Mouse (Mus musculus) left cerebral cortex, adult 18-20 months (tissue): ENCODE results near the gene Cd320. TPM values are rescaled to one million over a fixed set of nuclear protein-coding genes. Genes with fewer than 3 reads are reported as not detected.
"Not testable (repeated sequence)": the region's sequence is repeated elsewhere in the genome, so short reads cannot be mapped to it uniquely, and the experiment has no call there.

ENCODE experiments used
- DNase-seq, 2 experiments: peaks; one replicate each; pipeline ENCODE4 v3.0.0; 2021 to 2022; ENCODE audit warnings: low spot score in 2 of 2, mixed read lengths in 1 of 2
- microRNA-seq, 2 experiments: library from miRNA; unstranded; fragments of <30 nt; microRNA quantifications; one replicate each; pipeline ENCODE4 v1.2.0; 2021
- total RNA-seq, 2 experiments: library from RNA; stranded (reverse); gene quantifications; 2 replicates each; pipeline ENCODE4 v1.2.3; 2021

Gene Cd320
- total RNA-seq, 2 experiments from 2014 or later = 24.2 to 24.4 TPM

GRCm38 (mm10) chr17:33892429-33892828 lies 49.5 kb downstream of the Cd320 start:
- no peak for DNase-seq

DNA sequence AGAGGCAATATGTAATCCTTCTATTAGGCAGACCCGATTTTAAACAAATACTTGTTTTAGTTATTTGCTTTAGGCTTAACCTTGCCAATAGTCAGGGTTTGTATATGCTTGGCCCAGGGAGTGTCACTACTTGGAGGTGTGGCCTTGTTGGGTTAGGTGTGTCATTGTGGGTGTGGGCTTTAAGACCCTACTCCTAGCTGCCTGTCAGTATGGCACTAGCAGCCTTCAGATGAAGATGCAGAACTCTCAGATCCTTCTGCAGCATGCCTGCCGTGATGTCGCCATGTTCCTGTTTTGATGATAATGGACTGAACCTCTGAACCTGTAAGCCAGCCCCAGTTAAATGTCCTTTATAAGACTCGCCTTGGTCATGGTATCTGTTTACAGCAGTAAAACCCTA lies 50.1 kb downstream of the Cd320 start:
- not testable (repeated sequence) for DNase-seq

- DNase-seq = no peak
These were observed 54.4 kb downstream of the Cd320 start for GRCm38 (mm10) chr17:33897114-33897794.

- DNase-seq = not testable (repeated sequence)
These were observed 55.3 kb downstream of the Cd320 start for GRCm38 (mm10) chr17:33898193-33898592.

Small RNAs within 50 kb of the gene (microRNA-seq; reads per million reads assigned to microRNA genes)
- 0 reads per million in 2 experiments for gene Gm27740

Other genes starting within 250 kb of the Cd320 start
- gene Zfp414, start 214.0 kb upstream of the Cd320 start, total RNA-seq = 10 to 100 TPM; 44.0 to 46.7 TPM
- gene Pram1, start 205.0 kb upstream of the Cd320 start, total RNA-seq = under 1 TPM in 1 of 2 experiments, not detected in 1; 0.60 TPM
- gene Hnrnpm, start 156.2 kb upstream of the Cd320 start, total RNA-seq = 100 to 1,000 TPM; 129 to 143 TPM
- gene March2, start 124.4 kb upstream of the Cd320 start, total RNA-seq = 10 to 100 TPM; 90.0 to 90.1 TPM
- 100 to 1,000 TPM; 359 to 382 TPM for gene Rab11b, start 82.6 kb upstream of the Cd320 start, total RNA-seq
- gene Angptl4, start 61.3 kb upstream of the Cd320 start, total RNA-seq = 1 to 10 TPM; 1.4 to 2.2 TPM
- 10 to 100 TPM; 27.5 to 32.7 TPM for gene Kank3, start 32.6 kb upstream of the Cd320 start, total RNA-seq
- 100 to 1,000 TPM; 702 to 765 TPM for gene Rps28, start 18.5 kb upstream of the Cd320 start, total RNA-seq
- gene Ndufa7, start 18.5 kb upstream of the Cd320 start, total RNA-seq = 100 to 1,000 TPM; 194 to 196 TPM
- gene Gm7029, start 30.7 kb downstream of the Cd320 start, total RNA-seq = not detected
- 1 to 10 TPM; 2.5 to 2.8 TPM for gene Kifc1, start 47.6 kb downstream of the Cd320 start, total RNA-seq
- under 1 TPM in 1 of 2 experiments, not detected in 1; 0.58 TPM for gene Platr17, start 62.0 kb downstream of the Cd320 start, total RNA-seq
- 10 to 100 TPM; 27.4 to 34.7 TPM for gene Daxx, start 66.3 kb downstream of the Cd320 start, total RNA-seq
- gene Tapbp, start 72.8 kb downstream of the Cd320 start, total RNA-seq = 10 to 100 TPM; 42.0 to 53.5 TPM
- gene Zbtb22, start 72.8 kb downstream of the Cd320 start, total RNA-seq = 10 to 100 TPM; 33.0 to 35.5 TPM
- 10 to 100 TPM; 62.2 to 63.5 TPM for gene Rgl2, start 86.5 kb downstream of the Cd320 start, total RNA-seq
- gene Pfdn6, start 97.3 kb downstream of the Cd320 start, total RNA-seq = 10 to 100 TPM; 92.3 to 94.0 TPM
- 10 to 100 TPM; 12.5 to 13.8 TPM for gene Wdr46, start 97.6 kb downstream of the Cd320 start, total RNA-seq
- 1 to 10 TPM; 5.9 to 6.5 TPM for gene B3galt4, start 108.4 kb downstream of the Cd320 start, total RNA-seq
- gene Vps52, start 112.7 kb downstream of the Cd320 start, total RNA-seq = 10 to 100 TPM; 71.1 to 71.2 TPM
- 100 to 1,000 TPM; 332 to 337 TPM for gene Rps18, start 112.9 kb downstream of the Cd320 start, total RNA-seq
- 10 to 100 TPM; 30.9 to 33.6 TPM for gene H2-K1, start 157.3 kb downstream of the Cd320 start, total RNA-seq
- gene Ring1, start 181.6 kb downstream of the Cd320 start, total RNA-seq = 10 to 100 TPM; 31.6 to 34.6 TPM
- 10 to 100 TPM; 39.3 to 43.2 TPM for gene H2-Ke6, start 185.0 kb downstream of the Cd320 start, total RNA-seq
- gene Slc39a7, start 188.6 kb downstream of the Cd320 start, total RNA-seq = 100 to 1,000 TPM in 1 of 2 experiments, 10 to 100 TPM in 1; 96.1 to 101 TPM
- 10 to 100 TPM; 80.6 to 84.1 TPM for gene Rxrb, start 188.7 kb downstream of the Cd320 start, total RNA-seq
- 10 to 100 TPM; 14.5 to 14.6 TPM for gene Col11a2, start 196.3 kb downstream of the Cd320 start, total RNA-seq
- not detected for gene H2-Oa, start 249.2 kb downstream of the Cd320 start, total RNA-seq